Mouse (Mus musculus) kidney, postnatal 4 days (tissue): ENCODE measurements around the gene Acot8.
A peak's percentile ranks its signal among the peaks of the same experiment; 100 is the strongest.

Experiments used
- DNase-seq, 2 experiments: peaks; one replicate each; pipeline ENCODE4 v3.0.0; 2021; ENCODE audit warnings: mixed read lengths in 2 of 2

Gene Acot8

GRCm38 (mm10) chr2:164804533-164805331, at the start of gene Acot8, which contains the start of gene Zswim3:
Acot8 (minus strand) TSS chr2:164804882.
Zswim3 (plus strand) TSS chr2:164805098.
- peak; percentile 97 to 98 for DNase-seq

- DNase-seq = no peak
Observed at GRCm38 (mm10) chr2:164850061-164850460, 45.4 kb upstream of the Acot8 start.

- peak; percentile 51 to 52 for DNase-seq
Observed at GRCm38 (mm10) chr2:164845782-164846181, 41.1 kb upstream of the Acot8 start.

GRCm38 (mm10) chr2:164835164-164835563, 30.5 kb upstream of the Acot8 start:
- DNase-seq = no peak

- peak; percentile 31 to 43 for DNase-seq
Observed at GRCm38 (mm10) chr2:164834531-164834930, 29.8 kb upstream of the Acot8 start.

GRCm38 (mm10) chr2:164833314-164833959, 28.8 kb upstream of the Acot8 start, which contains the start of gene Neurl2:
Neurl2 (minus strand) TSS chr2:164833456.
- peak; percentile 95 to 97 for DNase-seq

- peak; percentile 82 to 90 for DNase-seq
Observed at GRCm38 (mm10) chr2:164832748-164833301, 28.1 kb upstream of the Acot8 start, which contains the start of gene Ctsa. Ctsa (plus strand) TSS chr2:164832873.

- DNase-seq = no peak
Observed at GRCm38 (mm10) chr2:164832032-164832747, 27.5 kb upstream of the Acot8 start.

- peak in 1 of 2 experiments; percentile 32 for DNase-seq
Observed at GRCm38 (mm10) chr2:164831029-164831428, 26.3 kb upstream of the Acot8 start.

GRCm38 (mm10) chr2:164829090-164829489, 24.4 kb upstream of the Acot8 start:
- no peak for DNase-seq

GRCm38 (mm10) chr2:164828437-164828836, 23.8 kb upstream of the Acot8 start, which contains the start of gene Spata25:
Spata25 (minus strand) TSS chr2:164828537.
- no peak for DNase-seq

- no peak for DNase-seq
Observed at GRCm38 (mm10) chr2:164827146-164827850, 22.6 kb upstream of the Acot8 start.

GRCm38 (mm10) chr2:164825521-164825920, 20.8 kb upstream of the Acot8 start:
- no peak for DNase-seq

GRCm38 (mm10) chr2:164823969-164824368, 19.3 kb upstream of the Acot8 start:
- DNase-seq = no peak

- DNase-seq = peak in 1 of 2 experiments; percentile 31
Observed at GRCm38 (mm10) chr2:164823181-164823585, 18.5 kb upstream of the Acot8 start.

- peak; percentile 100 for DNase-seq
Observed at GRCm38 (mm10) chr2:164822636-164823165, 18.0 kb upstream of the Acot8 start, which contains the start of gene Zswim1. Zswim1 (plus strand) TSS chr2:164822686.

- no peak for DNase-seq
Observed at GRCm38 (mm10) chr2:164821060-164821459, 16.4 kb upstream of the Acot8 start.

- peak in 1 of 2 experiments; percentile 38 for DNase-seq
Observed at GRCm38 (mm10) chr2:164817703-164818102, 13.0 kb upstream of the Acot8 start.

- DNase-seq = no peak
Observed at GRCm38 (mm10) chr2:164817206-164817605, 12.5 kb upstream of the Acot8 start.

GRCm38 (mm10) chr2:164815821-164816220, 11.1 kb upstream of the Acot8 start:
- no peak for DNase-seq

- no peak for DNase-seq
Observed at GRCm38 (mm10) chr2:164815348-164815747, 10.7 kb upstream of the Acot8 start.

GRCm38 (mm10) chr2:164813557-164813956, 8.9 kb upstream of the Acot8 start:
- no peak for DNase-seq
